Mouse (Mus musculus) hindbrain, embryonic 15.5 days (tissue): ENCODE measurements around the gene Ddx25. TPM values are rescaled to one million over a fixed set of nuclear protein-coding genes. Genes with fewer than 3 reads are reported as not detected.

Experiments used
- ATAC-seq: fragments of 200-750 bp; cut with Nextera tagmentation; 2 replicates; pipeline ENCODE4 v1.8.0; 2017; ENCODE audit warnings: low read depth, moderate number of reproducible peaks, moderate TSS enrichment; ENCODE audit not compliant: low FRiP score
- H3K27ac ChIP-seq: fragments of 300-500 bp; sonication (generic); replicated peaks from 2 replicates; pipeline ENCODE4 v1.5.1; 2015; ENCODE audit warnings: mild to moderate bottlenecking, inconsistent platforms
- H3K27me3 ChIP-seq: fragments of 300-500 bp; sonication (generic); 2 replicates; pipeline ENCODE4 v1.6.1; 2015; ENCODE audit warnings: control low read depth, inconsistent platforms
- H3K36me3 ChIP-seq: fragments of 300-500 bp; sonication (generic); 2 replicates; pipeline ENCODE4 v1.6.1; 2015; ENCODE audit warnings: control low read depth, inconsistent platforms
- H3K4me1 ChIP-seq: fragments of 300-500 bp; sonication (generic); replicated peaks from 2 replicates; pipeline ENCODE4 v1.6.1; 2015; ENCODE audit warnings: control low read depth, inconsistent platforms
- H3K4me2 ChIP-seq: fragments of 300-500 bp; sonication (generic); 2 replicates; pipeline ENCODE4 v1.6.1; 2015; ENCODE audit warnings: moderate library complexity, mild to moderate bottlenecking, inconsistent platforms
- H3K4me3 ChIP-seq: fragments of 300-500 bp; sonication (generic); 2 replicates; pipeline ENCODE4 v1.5.1; 2015; ENCODE audit warnings: mild to moderate bottlenecking, inconsistent platforms
- H3K9ac ChIP-seq: fragments of 300-500 bp; sonication (generic); 2 replicates; pipeline ENCODE4 v1.6.1; 2015; ENCODE audit warnings: inconsistent platforms
- H3K9me3 ChIP-seq: fragments of 300-500 bp; sonication (generic); 2 replicates; pipeline ENCODE4 v1.6.1; 2016; ENCODE audit warnings: control low read depth, inconsistent platforms
- WGBS: fragments of 180-500 bp; shearing (Covaris S2); methylation state at CpG from one replicate; pipeline ENCODE4 v1.1.7; 2015; 5-methylcytosine and 5-hydroxymethylcytosine counted together
- polyA plus RNA-seq: library from polyadenylated mRNA; unstranded; fragments of >200 nt; fragmentation: Nextera tagmentation; extraction: Ambion mirVana; gene quantifications from 2 replicates; pipeline ENCODE4 v1.2.1, GENCODE M21; 2015

The Ddx25 gene
- polyA plus RNA-seq: 26.4 and 28.7 TPM in 2 replicates

- H3K36me3 ChIP-seq: peaks cover 20% of the 10 kb centered on the region
- peak within 1 kb of the TSS; percentile 66 for H3K9ac ChIP-seq
- H3K4me3 ChIP-seq: peak within 1 kb of the TSS; percentile 47
- under 1% methylated on average over 57 of the region's 59 CpGs for WGBS
- ATAC-seq: peak; percentile 87
- H3K9me3 ChIP-seq: no peaks in the 10 kb centered on the region
- peaks cover 18% of the 10 kb centered on the region for H3K4me1 ChIP-seq
- peak within 1 kb of the TSS; percentile 85 for H3K4me2 ChIP-seq
- H3K27me3 ChIP-seq: no peaks in the 10 kb centered on the region
- peak within 1 kb of the TSS; percentile 87 for H3K27ac ChIP-seq
Measured at GRCm38 (mm10) chr9:35558257-35559008, at the start of gene Ddx25, which contains the start of gene Pus3. Gene Ddx25 (minus strand): TSS chr9:35558528. Gene Pus3 (plus strand): TSS chr9:35558595.

- no peak for ATAC-seq
- Histone ChIP-seq H3K9ac (no peak overlapping the region), H3K27me3 (no peaks in the 10 kb centered on the region), H3K36me3 (no peaks in the 10 kb centered on the region), H3K4me3 (no peak overlapping the region), H3K27ac (no peak overlapping the region), H3K9me3 (no peaks in the 10 kb centered on the region), H3K4me1 (no peaks in the 10 kb centered on the region), H3K4me2 (no peak overlapping the region)
- 66% methylated on average over 8 of the region's 8 CpGs for WGBS
Measured at GRCm38 (mm10) chr9:35607647-35608405, 49.5 kb upstream of the Ddx25 start.

- WGBS: 9% methylated on average over 2 of the region's 2 CpGs
- Histone ChIP-seq H3K4me1 (no peaks in the 10 kb centered on the region), H3K9me3 (no peaks in the 10 kb centered on the region), H3K36me3 (no peaks in the 10 kb centered on the region), H3K4me3 (no peak overlapping the region), H3K9ac (no peak overlapping the region), H3K4me2 (no peak overlapping the region), H3K27ac (no peak overlapping the region), H3K27me3 (no peaks in the 10 kb centered on the region)
- ATAC-seq: no peak
Measured at GRCm38 (mm10) chr9:35592903-35593302, 34.6 kb upstream of the Ddx25 start.

GRCm38 (mm10) chr9:35587674-35588073 is 29.3 kb upstream of the Ddx25 start:
- no peak overlapping the region for H3K9ac ChIP-seq
- 83% methylated on average over 1 of the region's 1 CpGs for WGBS
- ATAC-seq: no peak
- H3K4me2 ChIP-seq: no peak overlapping the region
- no peak overlapping the region for H3K27ac ChIP-seq
- H3K4me1 ChIP-seq: no peaks in the 10 kb centered on the region
- no peaks in the 10 kb centered on the region for H3K36me3 ChIP-seq
- H3K9me3 ChIP-seq: no peaks in the 10 kb centered on the region
- H3K4me3 ChIP-seq: no peak overlapping the region
- H3K27me3 ChIP-seq: no peaks in the 10 kb centered on the region

GRCm38 (mm10) chr9:35574416-35574815 is 16.1 kb upstream of the Ddx25 start:
- Histone ChIP-seq H3K4me2 (peak overlapping the region; percentile 72), H3K9me3 (no peaks in the 10 kb centered on the region), H3K27me3 (peaks cover 9% of the 10 kb centered on the region), H3K36me3 (no peaks in the 10 kb centered on the region), H3K4me1 (peaks cover 5% of the 10 kb centered on the region), H3K4me3 (peak overlapping the region; percentile 41), H3K9ac (no peak overlapping the region), H3K27ac (no peak overlapping the region)
- ATAC-seq: no peak
- WGBS: 5% methylated on average over 32 of the region's 32 CpGs

- peak overlapping the region; percentile 73 for H3K4me2 ChIP-seq
- H3K27ac ChIP-seq: peak overlapping the region; percentile 93
- peaks cover 9% of the 10 kb centered on the region for H3K27me3 ChIP-seq
- no peaks in the 10 kb centered on the region for H3K9me3 ChIP-seq
- peak; percentile 19; the same call in 1 of the 2 replicates for ATAC-seq
- peaks cover 13% of the 10 kb centered on the region for H3K36me3 ChIP-seq
- peaks cover 12% of the 10 kb centered on the region for H3K4me1 ChIP-seq
- peak overlapping the region; percentile 96 for H3K4me3 ChIP-seq
- H3K9ac ChIP-seq: peak overlapping the region; percentile 71
- 8% methylated on average over 5 of the region's 5 CpGs for WGBS
Measured at GRCm38 (mm10) chr9:35570663-35571062, 12.3 kb upstream of the Ddx25 start.

GRCm38 (mm10) chr9:35569571-35570534 is 11.5 kb upstream of the Ddx25 start, which contains the start of the genes Pate2 and Hyls1:
Gene Pate2 (plus strand): TSS chr9:35570284.
Gene Hyls1 (minus strand): TSS chr9:35570398.
- peak; percentile 98 for ATAC-seq
- no peaks in the 10 kb centered on the region for H3K9me3 ChIP-seq
- H3K27me3 ChIP-seq: peaks cover 6% of the 10 kb centered on the region; the same call in 1 of the 2 replicates
- peak within 1 kb of the TSS; percentile 73 for H3K4me2 ChIP-seq
- peaks cover 21% of the 10 kb centered on the region for H3K36me3 ChIP-seq
- peak within 1 kb of the TSS; percentile 96 for H3K4me3 ChIP-seq
- peaks cover 12% of the 10 kb centered on the region for H3K4me1 ChIP-seq
- H3K27ac ChIP-seq: peak within 1 kb of the TSS; percentile 93
- peak within 1 kb of the TSS; percentile 82 for H3K9ac ChIP-seq
- under 1% methylated on average over 86 of the region's 86 CpGs for WGBS

- Histone ChIP-seq H3K27me3 (no peaks in the 10 kb centered on the region), H3K4me3 (no peak overlapping the region), H3K4me1 (peaks cover 6% of the 10 kb centered on the region), H3K36me3 (peaks cover 26% of the 10 kb centered on the region), H3K4me2 (no peak overlapping the region), H3K9ac (no peak overlapping the region), H3K9me3 (no peaks in the 10 kb centered on the region), H3K27ac (no peak overlapping the region)
- 84% methylated on average over 3 of the region's 3 CpGs for WGBS
- ATAC-seq: no peak
Measured at GRCm38 (mm10) chr9:35567995-35568394, 9.7 kb upstream of the Ddx25 start.

GRCm38 (mm10) chr9:35564536-35565240 is 6.4 kb upstream of the Ddx25 start:
- Histone ChIP-seq H3K27ac (no peak overlapping the region), H3K4me2 (no peak overlapping the region), H3K36me3 (peaks cover 37% of the 10 kb centered on the region), H3K27me3 (no peaks in the 10 kb centered on the region), H3K9me3 (no peaks in the 10 kb centered on the region), H3K4me3 (no peak overlapping the region), H3K4me1 (peaks cover 15% of the 10 kb centered on the region), H3K9ac (no peak overlapping the region)
- WGBS: 93% methylated on average over 5 of the region's 5 CpGs
- no peak for ATAC-seq

- Histone ChIP-seq H3K9me3 (no peaks in the 10 kb centered on the region), H3K9ac (no peak overlapping the region; the same call in 1 of the 2 replicates), H3K4me3 (no peak overlapping the region), H3K36me3 (peaks cover 28% of the 10 kb centered on the region), H3K27ac (no peak overlapping the region), H3K4me2 (no peak overlapping the region), H3K4me1 (peaks cover 18% of the 10 kb centered on the region), H3K27me3 (no peaks in the 10 kb centered on the region)
- 93% methylated on average over 6 of the region's 6 CpGs for WGBS
- no peak for ATAC-seq
Measured at GRCm38 (mm10) chr9:35561583-35561982, 3.3 kb upstream of the Ddx25 start.

- peaks cover 24% of the 10 kb centered on the region for H3K36me3 ChIP-seq
- no peaks in the 10 kb centered on the region for H3K9me3 ChIP-seq
- no peak overlapping the region for H3K4me3 ChIP-seq
- H3K9ac ChIP-seq: no peak overlapping the region; the same call in 1 of the 2 replicates
- no peak for ATAC-seq
- H3K4me2 ChIP-seq: no peak overlapping the region
- no peaks in the 10 kb centered on the region for H3K27me3 ChIP-seq
- H3K4me1 ChIP-seq: peaks cover 18% of the 10 kb centered on the region
- 91% methylated on average over 11 of the region's 11 CpGs for WGBS
- no peak overlapping the region for H3K27ac ChIP-seq
Measured at GRCm38 (mm10) chr9:35561076-35561475, 2.7 kb upstream of the Ddx25 start.
